Mouse (Mus musculus): ENCODE results near the gene Baiap2l2. TPM values are rescaled to one million over a fixed set of nuclear protein-coding genes. Genes with fewer than 3 reads are reported as not detected.

Baiap2l2 gene
- polyA plus RNA-seq, 1 experiment from 2014 or later: 2.6 TPM

DNA sequence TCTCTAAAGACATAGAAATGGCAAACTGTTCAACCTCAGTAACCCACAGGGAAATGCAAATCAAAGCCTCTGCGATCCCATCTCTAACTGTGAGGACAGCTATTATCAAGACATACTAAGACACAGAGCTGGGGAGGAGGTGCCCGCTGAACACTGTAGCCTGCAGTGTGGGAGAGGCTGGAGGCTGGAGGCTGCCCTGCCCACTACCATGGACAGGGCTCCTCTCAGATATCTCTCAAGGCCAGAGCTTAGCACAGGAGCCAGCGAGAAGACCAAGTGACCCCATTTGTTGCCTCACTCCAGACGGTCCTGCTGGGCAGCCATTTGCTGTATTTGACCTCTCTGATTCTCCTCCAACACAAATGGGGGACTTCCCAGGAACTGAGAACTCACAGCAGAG is 22.5 kb upstream of the Baiap2l2 start:
- Histone ChIP-seq H3K4me3 (ENCODE audit: low read depth, low read length) (no peak overlapping the region), H3K9me3 (replicated peaks; ENCODE audit: control insufficient read depth, low read length) (no peaks in the 10 kb centered on the region), H3K27ac (ENCODE audit: low read length) (no peak overlapping the region), H3K9ac (ENCODE audit: low read depth, low read length) (no peak overlapping the region), H3K36me3 (ENCODE audit: control insufficient read depth, insufficient read depth) (no peaks in the 10 kb centered on the region), H3K27me3 (ENCODE audit: control insufficient read depth, insufficient read depth, low read depth, low read length) (no peaks in the 10 kb centered on the region), H3K4me1 (ENCODE audit: control insufficient read depth, low read depth, low read length) (no peaks in the 10 kb centered on the region), H3K4me2 (ENCODE audit: low read depth, low read length) (no peak overlapping the region)
- 67% methylated on average over 4 of the region's 4 CpGs for WGBS (ENCODE audit: insufficient replicate concordance)
- no peak for ATAC-seq (ENCODE audit: low read depth)

GRCm38 (mm10) chr15:79306043-79306637 is 20.8 kb upstream of the Baiap2l2 start:
- no peaks in the 10 kb centered on the region for H3K4me1 ChIP-seq (ENCODE audit: control insufficient read depth, low read depth, low read length)
- H3K4me3 ChIP-seq (ENCODE audit: low read depth, low read length): no peak overlapping the region
- H3K27me3 ChIP-seq (ENCODE audit: control insufficient read depth, insufficient read depth, low read depth, low read length): no peaks in the 10 kb centered on the region
- 76% methylated on average over 23 of the region's 23 CpGs for WGBS (ENCODE audit: insufficient replicate concordance)
- no peak for ATAC-seq (ENCODE audit: low read depth)
- H3K36me3 ChIP-seq (ENCODE audit: control insufficient read depth, insufficient read depth): no peaks in the 10 kb centered on the region; the same call in 1 of the 2 replicates
- H3K9me3 ChIP-seq (replicated peaks; ENCODE audit: control insufficient read depth, low read length): no peaks in the 10 kb centered on the region
- H3K27ac ChIP-seq (ENCODE audit: low read length): no peak overlapping the region
- H3K9ac ChIP-seq (ENCODE audit: low read depth, low read length): no peak overlapping the region
- H3K4me2 ChIP-seq (ENCODE audit: low read depth, low read length): no peak overlapping the region

GRCm38 (mm10) chr15:79304832-79305231 is 19.5 kb upstream of the Baiap2l2 start:
- Histone ChIP-seq H3K27ac (ENCODE audit: low read length) (no peak overlapping the region), H3K9ac (ENCODE audit: low read depth, low read length) (no peak overlapping the region), H3K9me3 (replicated peaks; ENCODE audit: control insufficient read depth, low read length) (no peaks in the 10 kb centered on the region), H3K4me1 (ENCODE audit: control insufficient read depth, low read depth, low read length) (no peaks in the 10 kb centered on the region), H3K4me2 (ENCODE audit: low read depth, low read length) (no peak overlapping the region), H3K27me3 (ENCODE audit: control insufficient read depth, insufficient read depth, low read depth, low read length) (no peaks in the 10 kb centered on the region), H3K36me3 (ENCODE audit: control insufficient read depth, insufficient read depth) (peaks cover 3% of the 10 kb centered on the region), H3K4me3 (ENCODE audit: low read depth, low read length) (no peak overlapping the region)
- WGBS (ENCODE audit: insufficient replicate concordance): 75% methylated on average over 3 of the region's 5 CpGs
- ATAC-seq (ENCODE audit: low read depth): no peak

- Histone ChIP-seq H3K4me1 (ENCODE audit: control insufficient read depth, low read depth, low read length) (no peaks in the 10 kb centered on the region), H3K27ac (ENCODE audit: low read length) (no peak overlapping the region), H3K36me3 (ENCODE audit: control insufficient read depth, insufficient read depth) (peaks cover 3% of the 10 kb centered on the region), H3K4me2 (ENCODE audit: low read depth, low read length) (no peak overlapping the region), H3K9ac (ENCODE audit: low read depth, low read length) (no peak overlapping the region), H3K27me3 (ENCODE audit: control insufficient read depth, insufficient read depth, low read depth, low read length) (no peaks in the 10 kb centered on the region), H3K9me3 (replicated peaks; ENCODE audit: control insufficient read depth, low read length) (no peaks in the 10 kb centered on the region), H3K4me3 (ENCODE audit: low read depth, low read length) (no peak overlapping the region)
- 72% methylated on average over 8 of the region's 8 CpGs for WGBS (ENCODE audit: insufficient replicate concordance)
- ATAC-seq (ENCODE audit: low read depth): no peak
These were observed 18.4 kb upstream of the Baiap2l2 start for GRCm38 (mm10) chr15:79303725-79304124.

- no peak overlapping the region for H3K4me3 ChIP-seq (ENCODE audit: low read depth, low read length)
- no peak overlapping the region for H3K4me2 ChIP-seq (ENCODE audit: low read depth, low read length)
- 68% methylated on average over 2 of the region's 2 CpGs for WGBS (ENCODE audit: insufficient replicate concordance)
- H3K9me3 ChIP-seq (replicated peaks; ENCODE audit: control insufficient read depth, low read length): no peaks in the 10 kb centered on the region
- H3K27me3 ChIP-seq (ENCODE audit: control insufficient read depth, insufficient read depth, low read depth, low read length): no peaks in the 10 kb centered on the region
- H3K36me3 ChIP-seq (ENCODE audit: control insufficient read depth, insufficient read depth): peaks cover 3% of the 10 kb centered on the region
- no peak for ATAC-seq (ENCODE audit: low read depth)
- H3K9ac ChIP-seq (ENCODE audit: low read depth, low read length): no peak overlapping the region
- no peak overlapping the region for H3K27ac ChIP-seq (ENCODE audit: low read length)
- H3K4me1 ChIP-seq (ENCODE audit: control insufficient read depth, low read depth, low read length): no peaks in the 10 kb centered on the region
These were observed 14.3 kb upstream of the Baiap2l2 start for GRCm38 (mm10) chr15:79299563-79300155.

GRCm38 (mm10) chr15:79298553-79298952 is 13.2 kb upstream of the Baiap2l2 start:
- ATAC-seq (ENCODE audit: low read depth): no peak
- H3K27me3 ChIP-seq (ENCODE audit: control insufficient read depth, insufficient read depth, low read depth, low read length): no peaks in the 10 kb centered on the region
- H3K9ac ChIP-seq (ENCODE audit: low read depth, low read length): no peak overlapping the region
- no peak overlapping the region for H3K4me2 ChIP-seq (ENCODE audit: low read depth, low read length)
- H3K9me3 ChIP-seq (replicated peaks; ENCODE audit: control insufficient read depth, low read length): no peaks in the 10 kb centered on the region
- H3K4me1 ChIP-seq (ENCODE audit: control insufficient read depth, low read depth, low read length): no peaks in the 10 kb centered on the region
- H3K27ac ChIP-seq (ENCODE audit: low read length): no peak overlapping the region
- H3K36me3 ChIP-seq (ENCODE audit: control insufficient read depth, insufficient read depth): peaks cover 3% of the 10 kb centered on the region
- H3K4me3 ChIP-seq (ENCODE audit: low read depth, low read length): no peak overlapping the region
- 75% methylated on average over 6 of the region's 6 CpGs for WGBS (ENCODE audit: insufficient replicate concordance)

DNA sequence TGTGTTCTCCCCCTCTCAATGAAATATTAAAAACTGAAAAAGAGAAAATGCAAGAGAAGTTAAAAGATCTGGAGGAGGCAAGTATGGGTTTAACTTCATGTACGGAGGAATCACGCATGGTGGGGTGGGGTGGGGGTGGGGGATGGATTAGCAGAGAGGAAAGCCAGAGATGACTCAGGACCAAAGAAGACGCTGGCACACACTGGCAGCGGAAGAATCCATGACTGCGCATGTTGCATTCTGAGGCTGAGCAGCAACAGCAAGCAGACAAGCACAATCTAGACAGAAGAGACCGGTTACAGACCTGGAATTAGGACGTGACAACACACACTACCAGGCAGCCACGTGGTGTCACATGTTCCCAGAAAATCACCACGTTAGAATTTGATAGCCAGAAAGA is 7.4 kb upstream of the Baiap2l2 start:
- no peak overlapping the region for H3K4me3 ChIP-seq (ENCODE audit: low read depth, low read length)
- H3K27ac ChIP-seq (ENCODE audit: low read length): no peak overlapping the region
- H3K4me1 ChIP-seq (ENCODE audit: control insufficient read depth, low read depth, low read length): no peaks in the 10 kb centered on the region
- no peaks in the 10 kb centered on the region for H3K36me3 ChIP-seq (ENCODE audit: control insufficient read depth, insufficient read depth)
- H3K9me3 ChIP-seq (replicated peaks; ENCODE audit: control insufficient read depth, low read length): no peaks in the 10 kb centered on the region
- no peak for ATAC-seq (ENCODE audit: low read depth)
- H3K9ac ChIP-seq (ENCODE audit: low read depth, low read length): no peak overlapping the region
- no peaks in the 10 kb centered on the region for H3K27me3 ChIP-seq (ENCODE audit: control insufficient read depth, insufficient read depth, low read depth, low read length)
- no peak overlapping the region for H3K4me2 ChIP-seq (ENCODE audit: low read depth, low read length)
- 75% methylated on average over 9 of the region's 9 CpGs for WGBS (ENCODE audit: insufficient replicate concordance)

GRCm38 (mm10) chr15:79290340-79290739 is 5.0 kb upstream of the Baiap2l2 start:
- no peak for ATAC-seq (ENCODE audit: low read depth)
- Histone ChIP-seq H3K9me3 (replicated peaks; ENCODE audit: control insufficient read depth, low read length) (no peaks in the 10 kb centered on the region), H3K27me3 (ENCODE audit: control insufficient read depth, insufficient read depth, low read depth, low read length) (no peaks in the 10 kb centered on the region), H3K4me2 (ENCODE audit: low read depth, low read length) (no peak overlapping the region), H3K4me1 (ENCODE audit: control insufficient read depth, low read depth, low read length) (no peaks in the 10 kb centered on the region), H3K27ac (ENCODE audit: low read length) (no peak overlapping the region), H3K9ac (ENCODE audit: low read depth, low read length) (no peak overlapping the region), H3K36me3 (ENCODE audit: control insufficient read depth, insufficient read depth) (no peaks in the 10 kb centered on the region), H3K4me3 (ENCODE audit: low read depth, low read length) (no peak overlapping the region)
- WGBS (ENCODE audit: insufficient replicate concordance): 81% methylated on average over 3 of the region's 3 CpGs

GRCm38 (mm10) chr15:79289441-79289840 is 4.1 kb upstream of the Baiap2l2 start:
- Histone ChIP-seq H3K9me3 (replicated peaks; ENCODE audit: control insufficient read depth, low read length) (no peaks in the 10 kb centered on the region), H3K9ac (ENCODE audit: low read depth, low read length) (no peak overlapping the region), H3K4me2 (ENCODE audit: low read depth, low read length) (no peak overlapping the region), H3K36me3 (ENCODE audit: control insufficient read depth, insufficient read depth) (no peaks in the 10 kb centered on the region), H3K4me3 (ENCODE audit: low read depth, low read length) (no peak overlapping the region), H3K4me1 (ENCODE audit: control insufficient read depth, low read depth, low read length) (no peaks in the 10 kb centered on the region), H3K27me3 (ENCODE audit: control insufficient read depth, insufficient read depth, low read depth, low read length) (no peaks in the 10 kb centered on the region), H3K27ac (ENCODE audit: low read length) (no peak overlapping the region)
- ATAC-seq (ENCODE audit: low read depth): no peak
- WGBS (ENCODE audit: insufficient replicate concordance): 75% methylated on average over 12 of the region's 12 CpGs
